Mouse (Mus musculus) embryo, embryonic 9.5 days (tissue): ENCODE results near the gene Ifnar2.
"Not testable (repeated sequence)": the region's sequence is repeated elsewhere in the genome, so short reads cannot be mapped to it uniquely, and the experiment has no call there.

Experiments used
- DNase-seq: peaks from one replicate; pipeline ENCODE4 v3.0.0-alpha.2; 2017; ENCODE audit errors: extremely low spot score

Ifnar2 gene

GRCm38 (mm10) chr16:91426586-91426985 is 54.0 kb downstream of the Ifnar2 start:
- DNase-seq: no peak

GRCm38 (mm10) chr16:91427461-91427860 is 54.9 kb downstream of the Ifnar2 start:
- no peak for DNase-seq

- DNase-seq: no peak
Observed at GRCm38 (mm10) chr16:91428259-91428865, 55.8 kb downstream of the Ifnar2 start.

GRCm38 (mm10) chr16:91432720-91433328 is 60.2 kb downstream of the Ifnar2 start:
- DNase-seq: no peak

GRCm38 (mm10) chr16:91433329-91433933 is 60.8 kb downstream of the Ifnar2 start:
- no peak for DNase-seq

- no peak for DNase-seq
Observed at GRCm38 (mm10) chr16:91434119-91434518, 61.5 kb downstream of the Ifnar2 start.

GRCm38 (mm10) chr16:91438081-91438480 is 65.5 kb downstream of the Ifnar2 start:
- DNase-seq: no peak

GRCm38 (mm10) chr16:91438599-91438998 is 66.0 kb downstream of the Ifnar2 start:
- not testable (repeated sequence) for DNase-seq

GRCm38 (mm10) chr16:91441366-91441765 is 68.8 kb downstream of the Ifnar2 start:
- DNase-seq: no peak

- DNase-seq: no peak
Observed at GRCm38 (mm10) chr16:91441811-91442240, 69.2 kb downstream of the Ifnar2 start.

GRCm38 (mm10) chr16:91442446-91442845 is 69.9 kb downstream of the Ifnar2 start:
- no peak for DNase-seq

GRCm38 (mm10) chr16:91443211-91443611 is 70.6 kb downstream of the Ifnar2 start:
- DNase-seq: no peak

- no peak for DNase-seq
Observed at GRCm38 (mm10) chr16:91444847-91445246, 72.3 kb downstream of the Ifnar2 start.

- no peak for DNase-seq
Observed at GRCm38 (mm10) chr16:91445566-91445965, 73.0 kb downstream of the Ifnar2 start.

GRCm38 (mm10) chr16:91446778-91447511 is 74.4 kb downstream of the Ifnar2 start:
- no peak for DNase-seq

- no peak for DNase-seq
Observed at GRCm38 (mm10) chr16:91447512-91447900, 74.9 kb downstream of the Ifnar2 start.

GRCm38 (mm10) chr16:91448088-91448487 is 75.5 kb downstream of the Ifnar2 start:
- no peak for DNase-seq

- no peak for DNase-seq
Observed at GRCm38 (mm10) chr16:91448895-91449294, 76.3 kb downstream of the Ifnar2 start.

- DNase-seq: no peak
Observed at GRCm38 (mm10) chr16:91450137-91451064, 77.8 kb downstream of the Ifnar2 start.

- DNase-seq: no peak
Observed at GRCm38 (mm10) chr16:91451949-91452348, 79.4 kb downstream of the Ifnar2 start.

- DNase-seq: no peak
Observed at GRCm38 (mm10) chr16:91452363-91452896, 79.8 kb downstream of the Ifnar2 start.
